Mouse (Mus musculus): Measurements from ENCODE around the gene Kank1. TPM values are rescaled to one million over a fixed set of nuclear protein-coding genes. Genes with fewer than 3 reads are reported as not detected.

The Kank1 gene
- polyA plus RNA-seq, 1 experiment from 2014 or later = 56.6 TPM

GRCm38 (mm10) chr19:25383386-25384146, 146.8 kb downstream of the Kank1 start:
- peak overlapping the region; percentile 58 for H3K4me2 ChIP-seq
- 13% methylated on average over 12 of the region's 12 CpGs for WGBS (ENCODE audit: insufficient replicate concordance)
- H3K9me3 ChIP-seq (replicated peaks; ENCODE audit: control insufficient read depth, low read length) = no peaks in the 10 kb centered on the region
- H3K27ac ChIP-seq (ENCODE audit: low read depth, low read length) = peak overlapping the region; percentile 86
- H3K27me3 ChIP-seq (ENCODE audit: control insufficient read depth, insufficient read depth, low read length) = no peaks in the 10 kb centered on the region
- no peaks in the 10 kb centered on the region; the same call in 1 of the 2 replicates for H3K36me3 ChIP-seq (ENCODE audit: control insufficient read depth, insufficient read depth, low read length)
- H3K9ac ChIP-seq (ENCODE audit: low read depth, low read length) = peak overlapping the region; percentile 60; the same call in 1 of the 2 replicates
- H3K4me1 ChIP-seq (ENCODE audit: control insufficient read depth, insufficient read depth, low read length) = peaks cover 54% of the 10 kb centered on the region
- H3K4me3 ChIP-seq (ENCODE audit: low read depth, low read length) = peak overlapping the region; percentile 36
- peak; percentile 58 for ATAC-seq (replicated peaks; ENCODE audit: insufficient number of reproducible peaks, low FRiP score, low TSS enrichment)

GRCm38 (mm10) chr19:25385981-25386380, 149.2 kb downstream of the Kank1 start:
- Histone ChIP-seq H3K4me3 (ENCODE audit: low read depth, low read length) (no peak overlapping the region), H3K9ac (ENCODE audit: low read depth, low read length) (0 out of 2 replicates have a peak overlapping the region, but pooled peaks have one; percentile 16), H3K9me3 (replicated peaks; ENCODE audit: control insufficient read depth, low read length) (no peaks in the 10 kb centered on the region), H3K27ac (ENCODE audit: low read depth, low read length) (peak overlapping the region; percentile 69; the same call in 1 of the 2 replicates), H3K27me3 (ENCODE audit: control insufficient read depth, insufficient read depth, low read length) (no peaks in the 10 kb centered on the region), H3K4me2 (peak overlapping the region; percentile 43), H3K36me3 (ENCODE audit: control insufficient read depth, insufficient read depth, low read length) (no peaks in the 10 kb centered on the region; the same call in 1 of the 2 replicates), H3K4me1 (ENCODE audit: control insufficient read depth, insufficient read depth, low read length) (peaks cover 51% of the 10 kb centered on the region)
- WGBS (ENCODE audit: insufficient replicate concordance) = 43% methylated on average over 8 of the region's 8 CpGs
- ATAC-seq (replicated peaks; ENCODE audit: insufficient number of reproducible peaks, low FRiP score, low TSS enrichment) = no peak

- H3K9me3 ChIP-seq (replicated peaks; ENCODE audit: control insufficient read depth, low read length) = no peaks in the 10 kb centered on the region
- peak overlapping the region; percentile 43 for H3K4me2 ChIP-seq
- H3K27me3 ChIP-seq (ENCODE audit: control insufficient read depth, insufficient read depth, low read length) = no peaks in the 10 kb centered on the region
- H3K9ac ChIP-seq (ENCODE audit: low read depth, low read length) = 0 out of 2 replicates have a peak overlapping the region, but pooled peaks have one; percentile 16
- H3K4me3 ChIP-seq (ENCODE audit: low read depth, low read length) = no peak overlapping the region
- no peaks in the 10 kb centered on the region; the same call in 1 of the 2 replicates for H3K36me3 ChIP-seq (ENCODE audit: control insufficient read depth, insufficient read depth, low read length)
- H3K27ac ChIP-seq (ENCODE audit: low read depth, low read length) = peak overlapping the region; percentile 69
- peaks cover 44% of the 10 kb centered on the region for H3K4me1 ChIP-seq (ENCODE audit: control insufficient read depth, insufficient read depth, low read length)
- WGBS (ENCODE audit: insufficient replicate concordance) = 44% methylated on average over 16 of the region's 16 CpGs
- no peak for ATAC-seq (replicated peaks; ENCODE audit: insufficient number of reproducible peaks, low FRiP score, low TSS enrichment)
Observed at GRCm38 (mm10) chr19:25386679-25387470, 150.1 kb downstream of the Kank1 start.

- 83% methylated on average over 18 of the region's 18 CpGs for WGBS (ENCODE audit: insufficient replicate concordance)
Observed at GRCm38 (mm10) chr19:25387902-25388301, 151.1 kb downstream of the Kank1 start.

GRCm38 (mm10) chr19:25392135-25392534, 155.4 kb downstream of the Kank1 start:
- Histone ChIP-seq H3K36me3 (ENCODE audit: control insufficient read depth, insufficient read depth, low read length) (no peaks in the 10 kb centered on the region; the same call in 1 of the 2 replicates), H3K9me3 (replicated peaks; ENCODE audit: control insufficient read depth, low read length) (no peaks in the 10 kb centered on the region), H3K4me2 (no peak overlapping the region), H3K4me3 (ENCODE audit: low read depth, low read length) (no peak overlapping the region), H3K4me1 (ENCODE audit: control insufficient read depth, insufficient read depth, low read length) (peaks cover 22% of the 10 kb centered on the region), H3K27ac (ENCODE audit: low read depth, low read length) (no peak overlapping the region), H3K9ac (ENCODE audit: low read depth, low read length) (no peak overlapping the region), H3K27me3 (ENCODE audit: control insufficient read depth, insufficient read depth, low read length) (no peaks in the 10 kb centered on the region)
- ATAC-seq (replicated peaks; ENCODE audit: insufficient number of reproducible peaks, low FRiP score, low TSS enrichment) = no peak
- 84% methylated on average over 11 of the region's 11 CpGs for WGBS (ENCODE audit: insufficient replicate concordance)

More at GRCm38 (mm10) chr19:25387902-25388301, 151.1 kb downstream of the Kank1 start:
- H3K9ac ChIP-seq (ENCODE audit: low read depth, low read length) = no peak overlapping the region; the same call in 1 of the 2 replicates
- H3K36me3 ChIP-seq (ENCODE audit: control insufficient read depth, insufficient read depth, low read length) = no peaks in the 10 kb centered on the region; the same call in 1 of the 2 replicates
- no peak overlapping the region for H3K4me2 ChIP-seq
- H3K9me3 ChIP-seq (replicated peaks; ENCODE audit: control insufficient read depth, low read length) = no peaks in the 10 kb centered on the region
- H3K27ac ChIP-seq (ENCODE audit: low read depth, low read length) = no peak overlapping the region
- no peaks in the 10 kb centered on the region for H3K27me3 ChIP-seq (ENCODE audit: control insufficient read depth, insufficient read depth, low read length)
- ATAC-seq (replicated peaks; ENCODE audit: insufficient number of reproducible peaks, low FRiP score, low TSS enrichment) = no peak
- no peak overlapping the region for H3K4me3 ChIP-seq (ENCODE audit: low read depth, low read length)
- H3K4me1 ChIP-seq (ENCODE audit: control insufficient read depth, insufficient read depth, low read length) = peaks cover 41% of the 10 kb centered on the region

DNA sequence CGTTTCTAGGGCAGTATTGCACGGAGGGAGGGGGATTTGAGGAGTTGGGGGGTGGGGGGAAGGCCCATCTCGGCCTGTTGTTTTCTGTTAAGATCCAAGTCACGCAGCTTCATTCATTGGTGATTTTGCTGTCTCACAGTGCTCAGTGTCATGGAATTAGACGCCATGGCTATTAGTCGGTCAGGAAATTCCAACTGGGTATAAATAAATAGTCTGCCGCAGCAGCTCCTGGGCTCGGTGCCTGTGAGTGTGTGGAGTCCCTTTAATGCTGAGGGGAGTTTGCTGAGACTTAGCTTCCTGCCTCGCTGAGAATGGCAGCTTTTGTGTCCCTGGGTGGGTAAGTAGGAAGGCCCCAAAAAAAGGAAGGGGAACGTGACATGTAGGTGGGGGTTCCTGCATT, 158.3 kb downstream of the Kank1 start:
- H3K36me3 ChIP-seq (ENCODE audit: control insufficient read depth, insufficient read depth, low read length) = no peaks in the 10 kb centered on the region
- 22% methylated on average over 10 of the region's 10 CpGs for WGBS (ENCODE audit: insufficient replicate concordance)
- no peaks in the 10 kb centered on the region for H3K9me3 ChIP-seq (replicated peaks; ENCODE audit: control insufficient read depth, low read length)
- H3K27me3 ChIP-seq (ENCODE audit: control insufficient read depth, insufficient read depth, low read length) = no peaks in the 10 kb centered on the region
- H3K9ac ChIP-seq (ENCODE audit: low read depth, low read length) = peak overlapping the region; percentile 47; the same call in 1 of the 2 replicates
- H3K4me2 ChIP-seq = peak overlapping the region; percentile 48
- peaks cover 38% of the 10 kb centered on the region for H3K4me1 ChIP-seq (ENCODE audit: control insufficient read depth, insufficient read depth, low read length)
- ATAC-seq (replicated peaks; ENCODE audit: insufficient number of reproducible peaks, low FRiP score, low TSS enrichment) = 0 out of 2 replicates have a peak, but pooled peaks have one; percentile 33
- H3K4me3 ChIP-seq (ENCODE audit: low read depth, low read length) = no peak overlapping the region
- peak overlapping the region; percentile 90 for H3K27ac ChIP-seq (ENCODE audit: low read depth, low read length)

GRCm38 (mm10) chr19:25396709-25397266, 160.0 kb downstream of the Kank1 start:
- no peak for ATAC-seq (replicated peaks; ENCODE audit: insufficient number of reproducible peaks, low FRiP score, low TSS enrichment)
- H3K27me3 ChIP-seq (ENCODE audit: control insufficient read depth, insufficient read depth, low read length) = no peaks in the 10 kb centered on the region
- 0 out of 2 replicates have a peak overlapping the region, but pooled peaks have one; percentile 10 for H3K27ac ChIP-seq (ENCODE audit: low read depth, low read length)
- no peak overlapping the region for H3K9ac ChIP-seq (ENCODE audit: low read depth, low read length)
- H3K4me3 ChIP-seq (ENCODE audit: low read depth, low read length) = no peak overlapping the region
- H3K36me3 ChIP-seq (ENCODE audit: control insufficient read depth, insufficient read depth, low read length) = no peaks in the 10 kb centered on the region
- no peak overlapping the region for H3K4me2 ChIP-seq
- H3K9me3 ChIP-seq (replicated peaks; ENCODE audit: control insufficient read depth, low read length) = no peaks in the 10 kb centered on the region
- WGBS (ENCODE audit: insufficient replicate concordance) = 87% methylated on average over 6 of the region's 6 CpGs
- H3K4me1 ChIP-seq (ENCODE audit: control insufficient read depth, insufficient read depth, low read length) = peaks cover 50% of the 10 kb centered on the region

Measured in heart, embryonic 11.5 days (tissue).